Mouse (Mus musculus) kidney, adult 11 months (tissue): ENCODE results near the gene Slc23a3.

Experiments used
- DNase-seq: peaks from one replicate; pipeline ENCODE4 v3.0.0; 2022

The Slc23a3 gene

DNA sequence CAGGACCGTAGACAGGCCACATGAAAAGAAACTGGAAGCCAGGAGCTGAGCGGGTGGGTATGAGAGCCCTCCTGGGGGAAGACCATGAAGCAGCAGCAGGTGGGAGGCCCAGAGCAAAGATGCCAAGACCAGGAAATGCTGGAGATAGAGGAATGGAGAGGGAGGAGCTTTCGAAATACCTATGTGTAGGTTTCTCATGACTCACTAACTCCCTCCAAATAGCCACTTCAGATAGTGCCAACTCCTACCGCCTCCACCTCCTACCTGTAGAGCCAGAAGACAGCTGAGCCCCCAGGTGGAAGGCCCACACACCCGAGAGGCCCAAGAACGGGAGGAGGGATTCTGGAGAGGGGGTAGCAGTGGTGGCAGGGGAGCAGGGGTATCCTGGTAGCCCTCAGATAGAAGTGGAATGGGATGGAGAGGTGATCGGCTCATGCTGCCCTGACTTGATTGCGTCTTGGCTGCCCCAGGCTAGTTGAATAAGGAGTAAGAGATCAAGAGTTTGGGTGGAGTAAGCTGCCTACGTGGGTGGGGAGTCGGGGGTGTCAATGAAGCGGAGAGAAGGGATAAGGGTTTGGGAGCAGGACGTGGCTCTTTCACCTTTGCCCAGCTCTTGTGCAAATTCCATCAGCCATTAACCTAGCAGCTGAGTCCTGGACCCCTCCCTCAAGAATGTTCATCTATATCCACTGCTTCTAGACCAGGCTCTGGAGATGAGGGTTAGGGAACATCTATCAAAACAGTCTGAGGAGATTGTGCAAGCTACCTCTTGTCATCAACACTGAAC is at the start of gene Slc23a3:
Slc23a3 (minus strand) TSS at position 470 of the 787 bp plus-strand sequence.
- peak; percentile 81 for DNase-seq

DNA sequence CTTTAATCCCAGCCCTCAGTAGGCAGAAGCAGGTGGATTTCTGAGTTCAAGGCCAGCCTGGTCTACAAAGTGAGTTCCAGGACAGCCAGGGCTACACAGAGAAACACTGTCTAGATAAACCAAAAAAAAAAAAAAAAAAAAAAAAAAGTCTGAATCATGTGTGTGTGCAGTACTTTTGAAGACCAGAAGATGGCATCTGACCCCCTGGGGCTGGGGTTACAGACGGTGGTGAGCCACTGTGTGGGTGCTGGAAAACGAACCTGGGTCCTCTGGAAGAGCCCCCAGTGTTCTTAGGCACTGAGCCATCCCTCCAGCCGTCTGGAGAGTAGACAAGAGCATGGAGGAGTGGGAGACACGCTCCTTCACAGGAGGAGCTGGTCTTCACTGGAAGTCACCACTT is 48.5 kb upstream of the Slc23a3 start:
- DNase-seq: no peak

DNA sequence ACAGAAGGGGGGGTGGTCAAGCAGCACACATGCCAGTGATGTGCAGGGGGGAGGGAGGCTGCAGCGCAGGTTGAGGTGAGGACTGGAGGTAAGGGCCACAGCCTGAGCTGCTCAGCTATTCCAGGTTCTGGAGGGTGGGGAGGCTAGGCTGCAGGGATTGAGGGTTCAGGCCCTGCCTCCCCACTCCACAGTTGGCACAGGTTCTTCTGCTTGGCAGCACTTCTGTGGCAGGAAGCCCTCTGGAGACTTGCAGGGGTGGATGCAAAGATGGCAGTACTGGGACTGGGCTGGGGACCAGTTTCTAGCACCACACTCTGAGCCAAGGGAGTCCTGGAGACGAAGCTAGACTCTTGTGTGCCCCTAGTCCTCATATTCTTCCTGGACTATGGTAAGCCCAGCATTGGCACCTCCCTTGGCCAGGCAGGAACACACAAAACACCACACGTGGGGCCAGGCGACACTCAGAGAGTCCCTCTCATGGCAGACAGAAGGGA is 47.7 kb upstream of the Slc23a3 start:
- no peak for DNase-seq

DNA sequence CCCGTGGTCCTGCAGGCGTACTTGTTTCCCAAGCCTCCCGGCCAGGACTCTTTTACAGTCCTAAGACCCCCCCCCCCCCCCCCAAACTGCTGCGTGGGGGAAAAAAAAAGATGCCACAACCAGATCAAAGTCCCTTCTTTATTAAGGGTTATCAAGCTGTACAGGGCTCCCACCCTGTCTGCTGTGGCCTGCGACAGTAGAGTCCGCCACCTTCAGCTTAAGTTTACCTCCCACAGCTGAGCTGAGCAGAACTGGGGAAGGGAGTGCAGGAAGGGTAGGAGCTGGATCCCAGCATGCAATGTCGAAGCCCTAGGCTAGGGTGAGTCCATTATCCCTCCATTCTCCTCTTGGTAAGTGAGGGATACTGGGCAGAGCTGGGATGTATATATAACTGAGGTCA is 47.1 kb upstream of the Slc23a3 start:
- no peak for DNase-seq

DNA sequence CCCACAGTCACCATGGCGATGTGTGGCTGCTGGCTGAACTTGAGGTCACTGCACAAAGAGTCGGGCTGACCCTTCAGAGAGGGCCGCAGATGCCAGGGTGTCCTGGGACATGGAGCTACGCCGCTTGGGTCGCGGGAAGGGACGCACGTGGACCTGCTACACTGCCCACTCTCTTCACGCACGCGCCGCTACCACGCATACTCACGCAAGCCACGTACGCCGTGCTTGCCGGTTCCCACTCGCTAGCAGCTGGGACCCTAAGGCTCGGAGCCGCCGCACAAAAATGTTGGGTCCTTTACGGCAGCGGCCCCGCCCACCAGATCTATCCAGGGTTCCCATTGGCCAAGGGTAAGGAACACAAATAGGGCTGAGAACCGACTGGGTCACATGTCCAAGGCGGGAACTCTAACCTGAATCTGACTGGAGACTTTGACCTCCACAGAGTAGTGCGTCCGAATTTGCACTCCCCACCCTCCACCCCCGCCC is 46.5 kb upstream of the Slc23a3 start, which contains the start of gene Abcb6:
Abcb6 (minus strand) TSS at position 288 of the 486 bp plus-strand sequence.
- peak; percentile 94 for DNase-seq

DNA sequence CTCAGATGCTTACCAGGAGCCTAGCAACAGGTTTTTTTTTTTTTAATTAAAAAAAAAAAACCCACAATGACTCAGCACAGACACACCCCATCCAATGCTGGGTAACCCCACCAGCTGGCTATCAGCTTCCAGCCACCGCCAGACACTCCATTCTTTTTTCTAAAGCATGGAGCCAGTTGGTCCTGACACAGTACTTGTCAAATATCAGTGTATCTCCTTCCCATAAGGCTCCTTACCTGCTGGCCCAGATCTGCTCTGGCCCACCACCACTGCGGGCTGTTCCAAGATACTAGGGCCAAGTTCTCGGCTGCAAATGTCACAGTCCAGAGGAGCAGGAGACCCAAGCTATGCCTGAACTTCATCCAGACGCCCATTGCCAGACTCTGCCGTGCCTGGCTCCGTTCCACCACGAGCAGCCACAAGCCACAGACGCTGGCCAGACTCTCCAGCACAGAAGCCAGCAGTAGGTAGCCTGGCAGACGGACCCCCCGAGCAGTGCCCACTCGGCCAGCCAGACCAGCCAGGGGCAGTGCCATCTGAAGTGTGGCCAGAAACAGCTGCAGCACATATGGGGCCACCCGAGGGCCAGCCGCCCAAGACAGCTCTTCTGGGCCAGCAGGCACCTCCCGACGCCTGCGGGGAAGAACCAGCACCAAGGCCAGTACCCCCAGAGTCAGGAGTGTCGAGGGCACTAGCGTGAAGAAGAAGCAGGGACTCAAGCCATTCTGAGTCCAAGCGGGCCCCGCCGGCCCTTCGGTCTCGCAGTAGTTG is 45.8 kb upstream of the Slc23a3 start:
- DNase-seq: peak; percentile 68

DNA sequence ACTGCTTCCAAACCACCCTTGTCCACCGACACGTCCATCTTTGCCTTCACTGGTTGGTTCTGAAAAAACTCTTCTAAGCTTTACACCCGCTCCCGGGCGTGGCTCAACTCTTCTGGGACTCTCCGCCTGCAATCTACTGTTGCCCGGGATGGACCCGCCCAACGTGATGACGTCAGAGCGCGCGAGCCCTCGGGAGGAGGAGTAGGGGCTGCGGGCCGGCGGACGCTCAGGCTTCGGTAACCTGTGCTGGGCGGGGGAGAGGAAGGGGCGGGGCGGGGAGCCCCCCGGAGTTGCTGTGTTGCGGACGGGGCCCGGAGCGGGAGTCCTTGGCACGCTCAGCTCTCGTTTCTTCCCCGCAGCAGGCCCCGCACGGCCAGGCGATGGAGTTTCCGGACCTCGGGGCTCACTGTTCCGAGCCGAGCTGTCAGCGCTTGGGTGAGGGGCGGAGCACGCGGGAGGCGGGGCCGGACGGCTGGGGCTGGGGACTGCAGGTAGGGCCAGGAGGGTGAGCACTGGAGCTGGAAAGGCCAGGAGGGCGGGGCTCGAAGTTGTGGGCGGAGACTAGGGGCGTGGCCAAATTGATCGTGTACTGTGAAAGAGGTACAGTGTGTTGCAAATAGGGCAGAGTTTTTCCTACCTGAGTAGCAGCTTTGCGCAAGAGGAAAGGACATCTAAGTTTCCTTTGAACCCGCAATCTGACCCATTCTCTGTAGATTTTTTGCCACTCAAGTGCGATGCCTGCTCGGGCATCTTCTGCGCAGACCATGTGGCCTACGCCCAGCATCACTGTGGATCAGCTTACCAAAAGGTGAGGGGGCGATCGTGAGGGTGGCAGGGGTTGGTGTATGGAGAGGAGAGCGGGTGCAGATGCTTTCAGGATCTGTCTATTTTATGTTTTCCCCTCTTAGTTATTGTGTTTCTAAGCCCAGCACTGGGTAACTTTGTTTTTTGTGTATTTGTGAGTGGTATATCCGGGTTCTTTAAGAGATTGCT is 35.1 kb upstream of the Slc23a3 start, which contains the start of gene Zfand2b:
Zfand2b (plus strand) TSS at position 175 of the 993 bp plus-strand sequence.
- peak; percentile 98 for DNase-seq

DNA sequence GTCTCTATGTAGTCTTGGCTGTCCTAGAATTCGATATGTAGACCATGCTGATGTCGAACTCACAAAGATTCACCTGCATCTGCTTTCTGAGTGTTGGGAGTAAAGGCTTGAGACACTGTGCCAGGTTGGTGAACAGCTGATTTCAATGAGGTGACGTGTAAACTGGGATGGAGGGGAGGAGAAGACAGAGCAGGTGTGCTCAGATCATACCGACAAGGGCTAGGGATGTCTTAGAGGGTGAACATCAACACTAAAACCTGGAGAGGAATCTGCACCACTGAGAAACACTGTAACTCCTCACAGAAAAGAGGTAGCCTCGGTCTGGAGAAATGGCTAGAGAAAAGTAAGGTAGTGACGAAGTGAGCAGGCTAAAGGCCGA is 34.4 kb upstream of the Slc23a3 start:
- DNase-seq: no peak

DNA sequence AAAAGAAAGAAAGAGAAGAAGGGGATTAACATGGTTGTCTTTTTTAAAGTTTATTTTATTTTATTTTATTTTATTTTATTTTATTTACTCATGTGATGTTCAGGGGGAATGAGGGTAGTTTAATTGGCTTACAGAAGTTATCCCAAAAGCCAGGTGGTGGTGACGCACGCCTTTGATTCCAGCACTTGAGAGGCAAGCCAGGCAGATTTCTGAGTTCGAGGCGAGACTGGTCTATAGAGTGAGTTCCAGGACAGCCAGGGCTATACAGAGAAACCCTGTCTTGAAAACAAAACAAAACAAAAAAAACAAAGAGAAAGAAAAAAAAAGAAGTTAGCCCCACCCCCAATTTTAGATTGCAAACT is 26.5 kb upstream of the Slc23a3 start:
- no peak for DNase-seq

DNA sequence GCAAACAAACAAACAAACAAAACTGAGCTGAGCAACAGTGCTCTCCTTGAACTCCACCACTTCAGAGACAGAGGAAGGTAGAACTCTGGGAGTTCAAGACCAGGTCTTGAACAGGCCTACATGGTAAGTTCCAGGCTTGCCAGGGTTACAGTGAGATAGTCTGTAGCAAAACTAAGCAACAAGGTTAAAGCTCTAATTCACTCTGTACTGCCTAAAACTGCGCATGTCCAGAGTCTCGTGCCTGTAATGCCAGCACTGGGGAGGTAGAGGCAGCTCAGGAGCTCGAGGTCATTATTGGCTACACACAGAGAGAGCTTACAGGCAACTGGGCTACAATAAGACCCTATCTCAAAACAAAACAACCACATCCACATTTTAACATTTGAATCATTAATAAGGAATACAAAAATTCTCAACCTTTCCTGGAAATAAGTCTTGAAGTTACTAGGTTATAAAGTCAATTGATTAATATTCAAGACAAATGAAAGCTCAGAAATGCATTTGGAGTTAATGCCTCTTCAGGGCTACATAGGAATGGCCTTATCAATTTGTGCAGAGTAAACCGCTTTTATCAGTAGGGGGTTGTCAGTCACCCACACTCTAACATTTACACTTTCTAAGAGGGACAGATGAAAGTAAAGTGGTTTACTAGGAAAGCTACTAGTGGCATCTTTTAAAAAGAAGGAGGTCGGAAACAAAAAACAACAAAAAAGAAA is 26.0 kb upstream of the Slc23a3 start:
- DNase-seq: no peak

DNA sequence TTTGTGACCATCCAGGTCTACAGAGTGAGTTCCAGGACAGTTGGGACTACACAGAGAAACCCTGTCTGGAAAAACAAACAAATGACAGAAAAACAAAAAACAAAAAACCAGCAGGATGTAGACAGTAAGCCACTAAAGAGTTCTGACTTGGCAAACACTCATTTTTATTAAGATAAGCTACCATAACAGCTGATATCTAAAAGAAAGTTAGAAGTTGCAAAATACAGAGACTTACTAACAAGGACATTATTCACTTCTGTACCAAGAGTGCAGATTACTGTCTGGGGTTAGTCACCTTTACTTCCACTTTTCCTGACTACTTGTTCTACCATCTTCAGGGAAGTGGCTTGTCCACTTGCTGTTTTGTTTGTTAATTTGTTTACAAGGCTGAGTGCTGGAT is 25.3 kb upstream of the Slc23a3 start:
- no peak for DNase-seq

DNA sequence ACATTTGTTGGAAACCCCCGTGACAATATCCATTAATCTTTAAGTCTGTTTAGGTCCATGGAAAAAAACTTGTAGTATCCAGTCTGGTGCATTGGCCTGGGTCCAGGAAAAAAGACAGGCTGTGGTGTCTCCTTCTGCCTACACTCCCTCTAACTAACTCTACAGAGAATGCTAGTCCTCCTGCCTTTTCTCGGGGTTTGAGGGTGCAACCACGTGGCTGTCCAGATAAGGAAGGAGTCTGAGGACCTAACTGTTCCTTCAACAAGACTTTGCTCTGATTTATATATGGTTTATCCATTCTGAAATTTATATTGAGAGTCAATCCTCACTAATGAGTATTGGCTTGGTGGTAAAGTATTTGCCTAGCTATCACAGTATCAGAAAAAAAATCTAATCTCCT is 22.1 kb upstream of the Slc23a3 start:
- no peak for DNase-seq

DNA sequence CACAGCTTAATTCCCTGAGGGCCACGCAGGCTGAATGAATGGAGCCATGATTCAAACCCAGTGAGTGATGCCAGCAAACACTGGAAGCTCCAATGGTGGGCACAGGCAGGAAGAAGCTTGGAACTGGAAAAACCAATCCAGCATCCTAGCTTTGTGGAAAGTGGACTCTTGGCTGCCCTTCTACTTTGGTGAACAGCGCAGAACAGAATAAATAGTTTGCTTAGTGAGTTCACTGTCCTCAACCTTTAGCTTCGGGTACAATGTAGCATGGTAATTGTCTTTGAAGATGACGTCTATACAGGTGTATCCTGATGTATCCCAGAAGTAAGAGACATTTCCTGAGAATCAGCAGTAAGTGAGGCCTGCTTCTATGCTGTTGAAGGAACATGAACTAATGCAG is 15.0 kb upstream of the Slc23a3 start:
- no peak for DNase-seq

DNA sequence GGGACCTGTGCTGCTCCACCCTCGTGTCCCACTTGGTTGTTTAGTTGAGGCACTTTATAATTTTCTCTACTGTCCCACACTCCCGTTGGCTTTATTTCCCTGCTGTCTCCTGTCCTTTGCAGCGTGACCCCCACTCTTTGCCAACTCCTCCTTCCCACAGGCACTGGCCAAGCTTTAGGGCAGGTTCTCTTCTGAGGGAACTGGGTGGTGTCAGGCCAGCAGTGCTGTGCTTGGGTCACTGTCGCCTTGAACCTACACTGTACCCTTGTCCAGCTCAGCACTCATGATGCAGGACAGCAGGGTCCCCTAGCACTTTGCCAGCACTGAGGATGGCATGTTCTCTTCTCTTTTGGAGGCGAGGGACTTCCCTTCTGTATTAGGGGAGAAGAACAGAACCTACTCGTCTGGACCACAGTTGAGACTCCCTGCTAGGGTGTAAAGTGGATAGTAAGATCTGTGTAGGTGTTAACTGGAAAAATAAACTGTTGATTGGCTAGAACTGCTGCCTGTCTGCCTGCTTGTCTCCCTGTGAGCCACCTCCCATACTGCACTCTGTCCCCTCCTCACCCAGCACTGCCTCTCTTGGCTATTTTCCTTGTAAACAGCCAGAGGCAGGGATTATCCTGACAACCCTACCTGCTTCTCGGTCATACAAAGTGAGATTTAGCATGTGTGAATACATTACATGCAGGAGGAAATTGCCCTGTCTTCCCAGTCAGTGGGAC is 13.9 kb upstream of the Slc23a3 start:
- DNase-seq: peak; percentile 68

DNA sequence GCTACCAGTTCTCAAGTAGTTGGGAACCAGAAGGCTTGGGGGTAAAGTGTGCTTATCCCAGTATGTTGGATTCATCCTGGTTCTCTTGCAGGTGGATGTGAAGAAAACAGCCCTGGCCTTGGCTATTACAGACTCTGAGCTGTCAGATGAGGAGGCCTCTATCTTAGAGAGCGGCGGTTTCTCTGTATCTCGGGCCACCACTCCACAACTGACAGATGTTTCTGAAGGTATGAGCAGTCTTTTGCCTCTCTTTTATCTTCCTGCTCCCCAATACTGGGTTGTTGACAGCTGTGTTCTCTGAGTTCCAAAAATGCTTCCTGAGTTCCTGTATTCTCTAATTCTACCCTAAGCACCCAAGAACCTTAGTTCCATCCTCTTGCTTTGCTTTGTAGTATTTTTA is 11.9 kb upstream of the Slc23a3 start:
- no peak for DNase-seq

DNA sequence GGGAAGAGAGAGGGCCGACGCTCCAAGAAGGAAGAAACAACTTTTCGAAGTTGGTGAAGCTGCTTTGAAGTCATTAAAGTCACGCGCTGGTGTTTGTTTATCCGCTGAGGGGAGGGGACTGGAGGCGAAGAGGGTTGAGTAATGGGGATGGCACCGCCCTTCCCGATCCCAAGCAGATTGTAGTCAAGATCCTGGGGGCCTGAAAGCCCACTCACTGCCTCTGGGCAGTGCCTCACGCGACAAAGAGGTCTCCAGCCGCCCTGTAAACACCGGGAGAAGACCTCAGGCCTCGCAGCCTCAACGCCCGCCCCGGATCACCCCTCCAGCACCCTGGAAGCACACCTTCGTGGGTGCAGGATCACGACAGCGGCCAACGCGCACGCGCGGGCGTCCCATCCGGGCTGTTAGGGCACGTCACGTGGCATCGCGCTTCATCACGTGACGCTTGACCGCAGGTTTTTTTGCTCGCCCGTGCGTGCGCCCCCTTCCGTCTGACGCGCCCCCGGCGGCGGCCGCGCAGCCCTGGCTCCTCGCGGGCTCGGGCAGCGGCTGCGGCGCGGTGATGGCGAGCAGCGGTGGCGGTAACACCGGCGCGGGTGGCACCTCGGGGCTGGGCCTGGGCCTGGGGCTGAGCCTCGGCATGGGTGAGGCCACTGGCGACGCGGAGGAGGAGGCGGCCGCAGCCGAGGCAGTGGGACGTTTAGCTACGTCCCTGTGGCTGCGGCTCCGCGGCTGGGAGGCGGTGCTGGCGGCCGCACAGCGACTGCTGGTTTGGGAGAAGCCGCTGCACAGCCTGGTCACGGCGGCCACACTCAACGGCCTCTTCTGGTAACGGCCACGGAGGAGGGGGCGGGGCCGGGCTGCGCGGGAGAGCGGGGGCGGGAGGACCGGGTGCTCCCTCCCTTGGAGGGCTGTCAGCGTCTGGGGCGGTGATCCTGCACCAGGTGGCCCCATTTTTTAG is 8.9 kb upstream of the Slc23a3 start, which contains the start of the genes Cnppd1 and Retreg2:
Cnppd1 (minus strand) TSS at position 411 of the 961 bp plus-strand sequence.
Retreg2 (plus strand) TSS at position 478 of the 961 bp plus-strand sequence.
- peak; percentile 96 for DNase-seq

DNA sequence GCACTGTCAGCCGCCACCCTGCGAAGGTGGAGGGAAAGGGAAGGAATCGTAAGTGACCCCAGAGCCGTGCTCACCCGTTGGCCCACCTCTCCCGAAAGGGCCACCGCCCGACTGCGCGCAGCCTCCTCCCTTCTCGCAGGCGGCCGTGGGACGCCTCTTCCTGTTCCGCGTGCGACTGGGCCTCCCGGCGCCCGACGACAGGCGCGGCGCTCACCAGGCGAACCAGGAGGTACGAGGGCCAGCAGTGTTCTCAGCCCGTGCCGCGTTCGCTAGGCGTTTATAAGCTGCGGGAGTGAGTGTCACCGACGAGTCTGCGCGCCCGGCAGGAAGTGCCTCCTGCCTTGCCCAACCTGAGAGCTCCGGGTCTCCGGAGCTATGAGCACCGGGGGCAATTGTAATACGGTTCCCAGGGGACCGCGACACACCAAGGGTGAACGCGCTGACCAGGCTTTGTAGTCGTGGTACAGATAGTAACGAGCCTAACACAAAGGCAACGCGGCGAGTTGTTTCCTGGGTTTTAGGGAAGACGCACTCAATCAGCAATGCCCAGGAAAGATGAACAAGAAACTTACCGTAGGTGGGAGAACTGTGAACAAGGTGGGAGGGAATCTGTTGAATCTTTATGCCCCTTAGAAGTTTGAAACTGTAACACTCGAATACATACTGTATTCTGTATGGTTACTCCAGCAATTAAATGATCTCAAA is 7.9 kb upstream of the Slc23a3 start:
- DNase-seq: peak; percentile 66

DNA sequence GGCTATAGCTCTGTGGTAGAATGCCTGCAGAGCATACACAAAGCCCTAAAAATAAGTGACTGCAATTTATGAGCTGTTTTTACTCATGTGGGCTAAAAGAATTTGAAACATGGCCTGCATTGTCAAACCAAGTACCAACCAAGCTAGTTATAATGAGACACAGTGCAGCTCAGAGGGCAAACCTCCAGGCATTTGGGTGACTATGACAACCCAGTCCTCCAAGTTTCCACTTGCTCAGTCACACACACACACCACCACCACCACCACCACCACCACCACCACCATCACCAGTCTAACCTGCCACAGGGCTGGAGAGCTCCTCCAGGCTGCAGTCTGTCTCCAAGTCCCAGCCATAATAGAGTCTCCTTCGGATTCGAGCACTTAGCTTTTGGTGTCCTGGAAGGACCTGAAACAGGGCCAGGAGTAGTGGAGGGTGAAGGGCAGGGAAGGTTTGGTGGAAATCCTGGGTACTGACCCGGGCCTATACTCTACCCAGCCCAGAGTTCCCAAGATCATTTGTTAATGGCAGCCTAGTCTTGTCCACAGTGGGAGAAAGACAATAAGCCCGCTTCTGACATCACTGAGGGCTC is 7.0 kb upstream of the Slc23a3 start:
- DNase-seq: peak; percentile 60

DNA sequence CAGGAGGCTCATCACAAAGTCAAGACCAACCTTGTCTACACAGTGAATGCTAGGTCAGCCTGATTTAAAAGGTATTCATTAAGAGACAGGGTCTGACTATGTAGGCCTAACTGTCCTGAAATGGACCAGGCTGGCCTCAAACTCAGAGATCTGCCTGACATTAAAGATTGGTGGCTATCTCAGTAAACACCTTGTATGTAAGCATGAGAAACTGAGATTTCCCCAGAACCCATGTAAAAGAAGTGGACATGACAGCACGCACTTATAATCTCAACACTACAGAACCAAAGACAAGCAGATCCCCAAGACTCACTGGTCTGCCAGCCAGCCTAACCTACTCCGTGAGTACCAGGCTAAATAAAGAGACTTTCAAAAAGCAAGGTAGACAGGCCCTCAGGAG is 4.8 kb upstream of the Slc23a3 start:
- DNase-seq: no peak
